Mouse (Mus musculus): ENCODE data around the gene Fam187a. TPM values are rescaled to one million over a fixed set of nuclear protein-coding genes. Genes with fewer than 3 reads are reported as not detected.

Fam187a gene
- total RNA-seq, 1 experiment = not detected

DNA sequence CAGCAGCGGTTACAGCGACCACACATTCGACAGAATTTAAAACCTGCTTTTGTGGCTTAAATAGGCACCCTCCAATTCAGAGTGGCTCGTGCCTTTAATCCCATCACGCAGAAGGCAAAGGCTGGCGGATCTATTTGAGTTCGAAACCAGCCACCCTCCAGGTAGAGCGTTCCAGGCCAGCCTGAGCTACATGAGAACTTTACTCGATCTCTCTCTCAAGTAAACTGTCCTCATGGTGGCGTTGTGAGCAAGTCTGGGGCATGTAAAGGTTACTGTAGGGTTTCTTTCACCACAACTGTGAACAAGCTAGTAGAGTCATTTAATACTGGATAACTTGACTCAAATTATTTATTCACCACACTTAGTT lies 40.4 kb downstream of the Fam187a start:
- Histone ChIP-seq H3K4me1 (ENCODE audit: control insufficient read depth in 2 of 2, insufficient read depth in 2 of 2, low read length in 2 of 2, poor library complexity in 1 of 2) (peaks cover 0 to 1% of the 10 kb centered on the region in 2 experiments; a peak in 1 of 4 replicates), H3K4me3 (ENCODE audit: insufficient read depth in 1 of 2, low read depth in 1 of 2, low read length in 2 of 2, poor library complexity in 1 of 2, severe bottlenecking in 1 of 2) (peak overlapping the region; percentile 80 to 95), H3K36me3 (ENCODE audit: control insufficient read depth, insufficient read depth, low read length, poor library complexity, severe bottlenecking) (peaks cover 14% of the 10 kb centered on the region; the same call in 1 of the 2 replicates), H3K9ac (ENCODE audit: insufficient read depth, low read depth, low read length, poor library complexity, severe bottlenecking) (peak overlapping the region; percentile 87), H3K27ac (ENCODE audit: insufficient read depth, low read depth, low read length, poor library complexity, severe bottlenecking) (peak overlapping the region; percentile 99), H3K9me3 (ENCODE audit: control insufficient read depth, insufficient read depth, low read depth, low read length) (no peaks in the 10 kb centered on the region)
- TF ChIP-seq HCFC1 (IDR thresholded peaks at IDR 0.05; ENCODE audit: borderline replicate concordance, insufficient read depth, low read length) (no peak), ZNF384 (IDR thresholded peaks at IDR 0.05; ENCODE audit: low read depth, low read length) (0 out of 2 replicates have a peak, but pooled peaks have one; percentile 7)
- in situ Hi-C loops (cut with MboI; ENCODE audit: low sequenced_read_pairs in 2 of 2, unreplicated experiment in 2 of 2) = no loop called here
- peak; percentile 73 for DNase-seq (ENCODE audit: low read depth, low spot score)

DNA sequence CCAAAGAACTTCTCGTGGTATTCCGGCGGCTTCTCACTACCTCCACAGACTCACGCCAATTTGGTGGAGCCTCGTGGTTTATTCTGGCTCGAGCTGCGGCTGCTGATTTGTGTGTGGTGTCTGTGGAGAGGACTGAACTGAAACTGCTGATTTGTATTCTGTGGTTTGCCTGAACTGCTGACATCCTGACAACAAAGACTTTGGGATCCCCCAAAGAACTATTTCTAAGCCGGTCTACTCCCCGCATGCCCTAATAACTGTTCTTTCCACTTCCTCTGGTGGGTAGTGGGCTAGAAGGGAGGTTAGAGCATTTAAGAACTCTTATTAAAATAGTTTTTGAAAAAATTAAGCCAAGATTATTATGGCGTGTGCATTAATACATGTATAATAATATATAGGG lies 45.7 kb downstream of the Fam187a start:
- DNase-seq (ENCODE audit: low read depth, low spot score) = no peak
- H3K27ac ChIP-seq (ENCODE audit: insufficient read depth, low read depth, low read length, poor library complexity, severe bottlenecking) = no peak overlapping the region
- TF ChIP-seq CHD2 (IDR thresholded peaks at IDR 0.05; ENCODE audit: low read depth, low read length) = no peak
- no peak for TF ChIP-seq HCFC1 (IDR thresholded peaks at IDR 0.05; ENCODE audit: borderline replicate concordance, insufficient read depth, low read length)
- no peak for TF ChIP-seq ZNF384 (IDR thresholded peaks at IDR 0.05; ENCODE audit: low read depth, low read length)
- no peak for TF ChIP-seq ZC3H11A (IDR thresholded peaks at IDR 0.05; ENCODE audit: borderline replicate concordance, low read depth, low read length)
- no peak for TF ChIP-seq MAFK (IDR thresholded peaks at IDR 0.05; ENCODE audit: insufficient read depth, low read depth, low read length)
- no peaks in the 10 kb centered on the region for H3K36me3 ChIP-seq (ENCODE audit: control insufficient read depth, insufficient read depth, low read length, poor library complexity, severe bottlenecking)
- in situ Hi-C loops (cut with MboI; ENCODE audit: low sequenced_read_pairs in 2 of 2, unreplicated experiment in 2 of 2) = no loop called here
- H3K4me1 ChIP-seq (ENCODE audit: control insufficient read depth in 2 of 2, insufficient read depth in 2 of 2, low read length in 2 of 2, poor library complexity in 1 of 2) = 0 out of 4 replicates have a peak, but pooled peaks cover 0 to 1% of the 10 kb centered on the region in 2 experiments
- H3K9ac ChIP-seq (ENCODE audit: insufficient read depth, low read depth, low read length, poor library complexity, severe bottlenecking) = no peak overlapping the region
- H3K9me3 ChIP-seq (ENCODE audit: control insufficient read depth, insufficient read depth, low read depth, low read length) = no peaks in the 10 kb centered on the region
- no peak overlapping the region for H3K4me3 ChIP-seq (ENCODE audit: insufficient read depth in 1 of 2, low read depth in 1 of 2, low read length in 2 of 2, poor library complexity in 1 of 2, severe bottlenecking in 1 of 2)

DNA sequence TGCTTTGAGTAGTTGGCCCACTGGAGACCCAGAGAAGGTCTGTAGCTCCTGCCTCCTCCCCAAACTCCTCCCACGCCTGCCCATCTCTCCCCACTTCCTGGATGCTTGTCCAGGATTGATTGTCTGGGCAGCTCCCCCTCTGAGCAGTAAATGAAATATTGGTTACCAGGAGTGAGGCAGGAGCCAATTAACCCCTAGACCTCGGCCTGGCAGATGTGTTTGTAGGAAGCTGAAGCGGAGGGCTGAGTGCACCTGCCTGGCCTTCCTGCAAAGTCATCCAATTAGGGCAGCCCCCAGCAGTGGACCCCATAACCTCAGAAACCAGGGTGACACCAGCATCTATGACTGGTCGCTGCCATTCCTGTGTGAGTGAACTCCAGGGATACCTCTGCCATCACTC lies 51.3 kb downstream of the Fam187a start:
- no peak overlapping the region for H3K27ac ChIP-seq (ENCODE audit: insufficient read depth, low read depth, low read length, poor library complexity, severe bottlenecking)

More for the DNA sequence above, 51.3 kb downstream of the Fam187a start:
- Histone ChIP-seq H3K4me1 (ENCODE audit: control insufficient read depth in 2 of 2, insufficient read depth in 2 of 2, low read length in 2 of 2, poor library complexity in 1 of 2) (peaks cover 0 to 2% of the 10 kb centered on the region in 2 experiments; a peak in 2 of 4 replicates), H3K36me3 (ENCODE audit: control insufficient read depth, insufficient read depth, low read length, poor library complexity, severe bottlenecking) (peaks cover 3% of the 10 kb centered on the region; the same call in 1 of the 2 replicates), H3K9ac (ENCODE audit: insufficient read depth, low read depth, low read length, poor library complexity, severe bottlenecking) (no peak overlapping the region), H3K9me3 (ENCODE audit: control insufficient read depth, insufficient read depth, low read depth, low read length) (no peaks in the 10 kb centered on the region), H3K4me3 (ENCODE audit: insufficient read depth in 1 of 2, low read depth in 1 of 2, low read length in 2 of 2, poor library complexity in 1 of 2, severe bottlenecking in 1 of 2) (no peak overlapping the region)
- no peak for DNase-seq (ENCODE audit: low read depth, low spot score)
- TF ChIP-seq MAFK (IDR thresholded peaks at IDR 0.05; ENCODE audit: insufficient read depth, low read depth, low read length) = no peak
- TF ChIP-seq CHD2 (IDR thresholded peaks at IDR 0.05; ENCODE audit: low read depth, low read length) = no peak
- no peak for TF ChIP-seq ZC3H11A (IDR thresholded peaks at IDR 0.05; ENCODE audit: borderline replicate concordance, low read depth, low read length)
- TF ChIP-seq ZNF384 (IDR thresholded peaks at IDR 0.05; ENCODE audit: low read depth, low read length) = no peak
- in situ Hi-C loops (cut with MboI; ENCODE audit: low sequenced_read_pairs in 2 of 2, unreplicated experiment in 2 of 2) = no loop called here

Other genes starting within 250 kb of the Fam187a start
- gene Meioc, start 221.5 kb upstream of the Fam187a start, total RNA-seq (2012; rRNA removed) = 9.0 and 9.8 TPM in 2 replicates
- 40.5 and 53.7 TPM in 2 replicates for gene Ccdc43, start 187.4 kb upstream of the Fam187a start, total RNA-seq (2012; rRNA removed)
- gene Adam11, start 123.7 kb upstream of the Fam187a start, total RNA-seq (2012; rRNA removed) = 1.7 and 2.5 TPM in 2 replicates
- gene Gjc1, start 65.5 kb upstream of the Fam187a start, total RNA-seq (2012; rRNA removed) = 74.8 and 77.1 TPM in 2 replicates
- gene Higd1b, start 49.3 kb upstream of the Fam187a start, total RNA-seq (2012; rRNA removed) = 1.0 TPM in 1 of 2 replicates, not detected in the other
- 161 and 198 TPM in 2 replicates for gene Eftud2, start 4.2 kb upstream of the Fam187a start, total RNA-seq (2012; rRNA removed)
- gene Ccdc103, start 4.0 kb upstream of the Fam187a start, total RNA-seq (2012; rRNA removed) = 0.48 and 1.1 TPM in 2 replicates
- gene Gfap, start 15.7 kb downstream of the Fam187a start, total RNA-seq (2012; rRNA removed) = 0.36 and 0.42 TPM in 2 replicates
- gene Kif18b, start 40.0 kb downstream of the Fam187a start, total RNA-seq (2012; rRNA removed) = 38.4 and 51.0 TPM in 2 replicates
- 3.3 and 3.7 TPM in 2 replicates for gene C1ql1, start 61.5 kb downstream of the Fam187a start, total RNA-seq (2012; rRNA removed)
- 57.1 and 61.0 TPM in 2 replicates for gene Nmt1, start 143.0 kb downstream of the Fam187a start, total RNA-seq (2012; rRNA removed)
- gene Dcakd, start 143.2 kb downstream of the Fam187a start, total RNA-seq (2012; rRNA removed) = 32.1 and 43.7 TPM in 2 replicates
- 8.0 and 13.2 TPM in 2 replicates for gene Plcd3, start 216.5 kb downstream of the Fam187a start, total RNA-seq (2012; rRNA removed)
- gene Acbd4, start 216.5 kb downstream of the Fam187a start, total RNA-seq (2012; rRNA removed) = 14.0 and 19.7 TPM in 2 replicates
- 20.0 and 29.1 TPM in 2 replicates for gene Hexim1, start 231.1 kb downstream of the Fam187a start, total RNA-seq (2012; rRNA removed)
- gene Hexim2, start 247.3 kb downstream of the Fam187a start, total RNA-seq (2012; rRNA removed) = 8.5 and 9.7 TPM in 2 replicates